Mouse (Mus musculus) megakaryocyte progenitor cell, adult 5-6 weeks (primary cell): ENCODE measurements at regions not wholly inside any gene's neighbourhood (a gene's known extent, or its start where the extent isn't known, plus 50 kb on each side); places are given as distances from the start of the nearest gene placed in this dataset.

Source experiments
- ATAC-seq: replicated peaks from 2 replicates; pipeline ENCODE4 v1.8.0; 2016; ENCODE audit warnings: mild to moderate bottlenecking, moderate TSS enrichment, inconsistent platforms; ENCODE audit not compliant: poor library complexity

- ATAC-seq = peak; percentile 75
These were observed 184.9 kb upstream of the 4930535I16Rik start for GRCm38 (mm10) chr4:124102684-124103083.

- no peak for ATAC-seq
These were observed 169.0 kb upstream of the 4930535I16Rik start for GRCm38 (mm10) chr4:124086801-124087200.

GRCm38 (mm10) chr4:124086254-124086653 lies 168.4 kb upstream of the 4930535I16Rik start:
- no peak for ATAC-seq

GRCm38 (mm10) chr4:124079603-124080002 lies 161.8 kb upstream of the 4930535I16Rik start:
- no peak for ATAC-seq

GRCm38 (mm10) chr4:124075551-124075950 lies 157.7 kb upstream of the 4930535I16Rik start:
- ATAC-seq = no peak

GRCm38 (mm10) chr4:124073646-124074045 lies 155.8 kb upstream of the 4930535I16Rik start:
- ATAC-seq = no peak

GRCm38 (mm10) chr4:124064601-124065000 lies 146.8 kb upstream of the 4930535I16Rik start:
- no peak for ATAC-seq

- no peak for ATAC-seq
These were observed 145.7 kb upstream of the 4930535I16Rik start for GRCm38 (mm10) chr4:124063269-124064100.

- no peak for ATAC-seq
These were observed 139.8 kb upstream of the 4930535I16Rik start for GRCm38 (mm10) chr4:124057607-124058006.

GRCm38 (mm10) chr4:124054240-124054760 lies 136.5 kb upstream of the 4930535I16Rik start:
- ATAC-seq = no peak

GRCm38 (mm10) chr4:124053340-124054038 lies 135.7 kb upstream of the 4930535I16Rik start:
- no peak for ATAC-seq

GRCm38 (mm10) chr4:124052387-124052786 lies 134.6 kb upstream of the 4930535I16Rik start:
- no peak for ATAC-seq

GRCm38 (mm10) chr4:124048348-124048831 lies 130.6 kb upstream of the 4930535I16Rik start:
- ATAC-seq = no peak

- ATAC-seq = no peak
These were observed 130.1 kb upstream of the 4930535I16Rik start for GRCm38 (mm10) chr4:124047898-124048297.

GRCm38 (mm10) chr4:124036483-124036882 lies 118.7 kb upstream of the 4930535I16Rik start:
- ATAC-seq = no peak

- no peak for ATAC-seq
These were observed 117.8 kb upstream of the 4930535I16Rik start for GRCm38 (mm10) chr4:124035657-124036061.

GRCm38 (mm10) chr4:124035192-124035591 lies 117.4 kb upstream of the 4930535I16Rik start:
- no peak for ATAC-seq

GRCm38 (mm10) chr4:124028061-124028460 lies 110.2 kb upstream of the 4930535I16Rik start:
- ATAC-seq = no peak

- no peak for ATAC-seq
These were observed 98.6 kb upstream of the 4930535I16Rik start for GRCm38 (mm10) chr4:124016401-124016800.

GRCm38 (mm10) chr4:124015323-124015722 lies 97.5 kb upstream of the 4930535I16Rik start:
- ATAC-seq = no peak

GRCm38 (mm10) chr4:124012406-124012805 lies 94.6 kb upstream of the 4930535I16Rik start:
- ATAC-seq = no peak

GRCm38 (mm10) chr4:124008725-124009124 lies 90.9 kb upstream of the 4930535I16Rik start:
- ATAC-seq = no peak
